Mouse (Mus musculus) brain, embryonic 18.5 days (tissue): ENCODE measurements around the gene Hdac8.

Source experiments
- DNase-seq: peaks from one replicate; pipeline ENCODE4 v3.0.0-alpha.2; 2012; ENCODE audit warnings: low read depth, low spot score

Gene Hdac8

GRCm38 (mm10) chrX:102339396-102340155 is 165.6 kb downstream of the Hdac8 start:
- DNase-seq: no peak

- DNase-seq: no peak
Measured at GRCm38 (mm10) chrX:102319696-102320095, 185.5 kb downstream of the Hdac8 start.

GRCm38 (mm10) chrX:102319252-102319651 is 185.9 kb downstream of the Hdac8 start:
- DNase-seq: no peak

GRCm38 (mm10) chrX:102318782-102319181 is 186.4 kb downstream of the Hdac8 start:
- no peak for DNase-seq

GRCm38 (mm10) chrX:102311119-102311518 is 194.0 kb downstream of the Hdac8 start:
- DNase-seq: no peak

GRCm38 (mm10) chrX:102307511-102307910 is 197.6 kb downstream of the Hdac8 start:
- no peak for DNase-seq

GRCm38 (mm10) chrX:102305806-102306205 is 199.4 kb downstream of the Hdac8 start:
- DNase-seq: no peak

GRCm38 (mm10) chrX:102304914-102305313 is 200.2 kb downstream of the Hdac8 start:
- DNase-seq: no peak

GRCm38 (mm10) chrX:102302476-102302875 is 202.7 kb downstream of the Hdac8 start:
- DNase-seq: no peak

- no peak for DNase-seq
Measured at GRCm38 (mm10) chrX:102284889-102285288, 220.3 kb downstream of the Hdac8 start.

- DNase-seq: no peak
Measured at GRCm38 (mm10) chrX:102262620-102263345, 242.4 kb downstream of the Hdac8 start.

GRCm38 (mm10) chrX:102259772-102260171 is 245.4 kb downstream of the Hdac8 start:
- DNase-seq: no peak

GRCm38 (mm10) chrX:102253892-102254291 is 251.3 kb downstream of the Hdac8 start:
- no peak for DNase-seq

GRCm38 (mm10) chrX:102251937-102252860 is 253.0 kb downstream of the Hdac8 start, which contains the start of gene Cited1:
Gene Cited1 (minus strand): TSS chrX:102252181.
- peak; percentile 61 for DNase-seq

- no peak for DNase-seq
Measured at GRCm38 (mm10) chrX:102251221-102251936, 253.8 kb downstream of the Hdac8 start.

- DNase-seq: no peak
Measured at GRCm38 (mm10) chrX:102250891-102251170, 254.3 kb downstream of the Hdac8 start.

GRCm38 (mm10) chrX:102250150-102250890 is 254.8 kb downstream of the Hdac8 start:
- no peak for DNase-seq

GRCm38 (mm10) chrX:102244334-102244733 is 260.8 kb downstream of the Hdac8 start:
- DNase-seq: no peak
